Mouse (Mus musculus) cerebellum, adult 2 months (tissue): ENCODE data around the gene Ak4. TPM values are rescaled to one million over a fixed set of nuclear protein-coding genes. Genes with fewer than 3 reads are reported as not detected.

Experiments
- DNase-seq, 2 experiments: peaks; one replicate each; pipeline ENCODE4 v3.0.0; 2021
- H3K27ac ChIP-seq: fragments of 200-500 bp; 2 replicates; pipeline ENCODE4 v1.5.1; 2012; ENCODE audit warnings: low read length, control low read depth, inconsistent platforms; ENCODE audit not compliant: insufficient read depth
- H3K27me3 ChIP-seq: fragments of 200-500 bp; 2 replicates; pipeline ENCODE4 v1.6.1; 2012; ENCODE audit warnings: inconsistent platforms, mild to moderate bottlenecking, low read length, moderate library complexity; ENCODE audit not compliant: control insufficient read depth, insufficient read depth
- H3K4me1 ChIP-seq: fragments of 200-500 bp; 2 replicates; pipeline ENCODE4 v1.6.1; 2011; ENCODE audit warnings: low read length; ENCODE audit not compliant: control insufficient read depth, insufficient read depth
- H3K4me3 ChIP-seq: fragments of 200-500 bp; replicated peaks from 2 replicates; pipeline ENCODE3; 2011; ENCODE audit warnings: mild to moderate bottlenecking, low read depth, low read length, control low read depth; ENCODE audit not compliant: insufficient read depth
- CTCF ChIP-seq: fragments of 200-500 bp; IDR thresholded peaks from 2 replicates; pipeline ENCODE4 v1.5.1; 2011; ENCODE audit warnings: low read depth, mild to moderate bottlenecking, control low read depth, low read length, moderate library complexity, borderline replicate concordance; ENCODE audit not compliant: insufficient read depth
- POLR2A ChIP-seq: fragments of 200-500 bp; IDR thresholded peaks from 2 replicates; pipeline ENCODE4 v1.6.1; 2011; ENCODE audit warnings: low read length, control low read depth, borderline replicate concordance; ENCODE audit not compliant: insufficient read depth
- WGBS: fragments of 180-500 bp; shearing (Covaris S2); methylation state at CpG from one replicate; pipeline ENCODE4 v1.1.7; 2018; 5-methylcytosine and 5-hydroxymethylcytosine counted together
- polyA plus RNA-seq: library from polyadenylated mRNA; depleted of rRNA; stranded (reverse); fragments of >200 nt; gene quantifications from 2 replicates; pipeline ENCODE4 v1.2.3, GENCODE M21; 2012

The Ak4 gene
- polyA plus RNA-seq, 1 experiment: 56.6 TPM

GRCm38 (mm10) chr4:101404863-101405262, 14.2 kb upstream of the Ak4 start:
- no peaks in the 10 kb centered on the region for H3K4me1 ChIP-seq
- no peak overlapping the region for H3K27ac ChIP-seq
- no peak overlapping the region for H3K4me3 ChIP-seq
- TF ChIP-seq POLR2A: no peak
- DNase-seq: no peak
- 38% methylated on average over 3 of the region's 3 CpGs for WGBS
- H3K27me3 ChIP-seq: no peaks in the 10 kb centered on the region

GRCm38 (mm10) chr4:101406411-101407196, 12.5 kb upstream of the Ak4 start:
- no peaks in the 10 kb centered on the region for H3K4me1 ChIP-seq
- no peak for DNase-seq
- H3K27ac ChIP-seq: no peak overlapping the region
- 89% methylated on average over 4 of the region's 4 CpGs for WGBS
- TF ChIP-seq CTCF (no peak), POLR2A (no peak)
- H3K27me3 ChIP-seq: no peaks in the 10 kb centered on the region
- H3K4me3 ChIP-seq: no peak overlapping the region

GRCm38 (mm10) chr4:101416966-101417365, 2.1 kb upstream of the Ak4 start:
- Histone ChIP-seq H3K4me1 (peaks cover 4% of the 10 kb centered on the region), H3K4me3 (no peak overlapping the region), H3K27ac (no peak overlapping the region), H3K27me3 (no peaks in the 10 kb centered on the region)
- 33% methylated on average over 11 of the region's 11 CpGs for WGBS
- no peak for TF ChIP-seq POLR2A
- peak in 1 of 2 experiments; percentile 28 for DNase-seq

- H3K27ac ChIP-seq: peak overlapping the region; percentile 93
- TF ChIP-seq CTCF (no peak), POLR2A (0 out of 2 replicates have a peak, but pooled peaks have one; percentile 11)
- H3K27me3 ChIP-seq: no peaks in the 10 kb centered on the region
- 1% methylated on average over 83 of the region's 90 CpGs for WGBS
- peak; percentile 52 to 55 for DNase-seq
- peaks cover 15% of the 10 kb centered on the region for H3K4me1 ChIP-seq
- peak overlapping the region; percentile 75 for H3K4me3 ChIP-seq
These were observed 1.1 kb downstream of the Ak4 start for GRCm38 (mm10) chr4:101419911-101420880.

- Histone ChIP-seq H3K27me3 (no peaks in the 10 kb centered on the region), H3K4me3 (no peak overlapping the region), H3K27ac (peak overlapping the region; percentile 6), H3K4me1 (peaks cover 25% of the 10 kb centered on the region)
- peak; percentile 83 to 92 for DNase-seq
- TF ChIP-seq CTCF: no peak
- peak; percentile 25; the same call in 1 of the 2 replicates for TF ChIP-seq POLR2A
- WGBS: 20% methylated on average over 10 of the region's 10 CpGs
These were observed 3.9 kb downstream of the Ak4 start for GRCm38 (mm10) chr4:101422996-101423395.

- Histone ChIP-seq H3K27ac (peak overlapping the region; percentile 6), H3K4me1 (peaks cover 27% of the 10 kb centered on the region), H3K27me3 (no peaks in the 10 kb centered on the region), H3K4me3 (no peak overlapping the region)
- 77% methylated on average over 5 of the region's 5 CpGs for WGBS
- no peak for DNase-seq
- TF ChIP-seq CTCF (no peak), POLR2A (no peak)
These were observed 4.5 kb downstream of the Ak4 start for GRCm38 (mm10) chr4:101423571-101423970.

- Histone ChIP-seq H3K4me1 (peaks cover 32% of the 10 kb centered on the region), H3K4me3 (no peak overlapping the region), H3K27ac (peak overlapping the region; percentile 76; the same call in 1 of the 2 replicates), H3K27me3 (no peaks in the 10 kb centered on the region)
- TF ChIP-seq CTCF: no peak
- TF ChIP-seq POLR2A: no peak
- 18% methylated on average over 3 of the region's 3 CpGs for WGBS
- peak in 1 of 2 experiments; percentile 56 for DNase-seq
These were observed 5.4 kb downstream of the Ak4 start for GRCm38 (mm10) chr4:101424495-101424894.

- peak overlapping the region; percentile 76 for H3K27ac ChIP-seq
- H3K27me3 ChIP-seq: no peaks in the 10 kb centered on the region
- DNase-seq: peak; percentile 30 to 39
- WGBS: 25% methylated on average over 5 of the region's 5 CpGs
- H3K4me3 ChIP-seq: no peak overlapping the region
- peaks cover 35% of the 10 kb centered on the region for H3K4me1 ChIP-seq
- TF ChIP-seq CTCF (no peak), POLR2A (no peak)
These were observed 6.0 kb downstream of the Ak4 start for GRCm38 (mm10) chr4:101425119-101425518.
